Mouse (Mus musculus) monocyte, adult 5-6 weeks (primary cell): Measurements from ENCODE around the gene Tbc1d15. TPM values are rescaled to one million over a fixed set of nuclear protein-coding genes. Genes with fewer than 3 reads are reported as not detected.

Source experiments
- ATAC-seq: fragments of 153-309, 156-312 bp; replicated peaks from 2 replicates; pipeline ENCODE4 v1.8.0; 2017; ENCODE audit warnings: mild to moderate bottlenecking; ENCODE audit not compliant: low TSS enrichment, insufficient number of reproducible peaks, severe bottlenecking, poor library complexity, low FRiP score
- total RNA-seq: library from RNA; stranded (forward); fragments of 200-1000, 200-491, 200-594 nt; gene quantifications from 3 replicates; pipeline ENCODE4 v1.2.3, GENCODE M21; 2017

Tbc1d15 gene
- total RNA-seq = 47.9 to 73.7 TPM (median 65.3 TPM) in 3 replicates

DNA sequence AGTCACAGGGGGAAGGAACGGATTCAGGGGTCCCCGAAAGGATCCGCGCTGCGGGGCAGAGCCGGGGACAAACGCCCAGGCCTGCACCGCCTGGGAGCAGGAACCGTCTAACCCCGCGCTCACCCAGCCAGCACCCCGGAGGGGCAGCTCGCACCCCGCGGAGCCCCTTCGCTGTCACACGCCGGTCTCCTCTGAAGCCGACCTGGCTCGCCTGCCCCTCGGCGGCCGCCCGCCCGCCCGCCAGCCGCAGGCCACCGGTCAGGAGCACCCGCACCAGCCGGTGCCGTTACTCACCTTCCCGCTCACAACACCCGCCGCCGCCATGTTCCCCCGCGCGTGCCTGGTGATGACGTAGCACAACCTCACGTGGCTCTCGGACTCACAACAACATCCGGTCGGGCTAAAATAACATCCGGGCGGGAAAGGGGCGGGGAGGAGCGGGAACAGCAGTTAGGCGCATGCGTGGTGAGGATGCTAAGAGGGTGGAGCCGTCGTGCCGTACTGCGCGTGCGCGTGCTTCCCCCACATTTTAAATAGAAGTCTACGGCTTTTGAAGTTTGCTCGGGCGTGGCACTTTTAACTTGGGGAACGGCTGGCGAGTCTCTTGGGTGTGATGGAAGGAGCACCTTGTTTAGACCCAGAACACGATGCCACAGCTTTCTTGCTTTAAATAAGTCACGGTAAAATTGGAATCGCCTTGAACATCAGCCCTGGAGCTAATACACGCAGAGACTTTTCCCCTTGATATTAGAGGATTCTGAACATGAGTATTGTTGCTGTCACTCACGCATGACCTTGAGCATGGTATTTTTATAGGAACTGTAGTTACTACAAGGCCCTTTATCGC lies at the start of gene Tbc1d15:
Gene Tbc1d15 (minus strand): TSS at position 380 of the 847 bp plus-strand sequence.
- ATAC-seq = peak; percentile 93

DNA sequence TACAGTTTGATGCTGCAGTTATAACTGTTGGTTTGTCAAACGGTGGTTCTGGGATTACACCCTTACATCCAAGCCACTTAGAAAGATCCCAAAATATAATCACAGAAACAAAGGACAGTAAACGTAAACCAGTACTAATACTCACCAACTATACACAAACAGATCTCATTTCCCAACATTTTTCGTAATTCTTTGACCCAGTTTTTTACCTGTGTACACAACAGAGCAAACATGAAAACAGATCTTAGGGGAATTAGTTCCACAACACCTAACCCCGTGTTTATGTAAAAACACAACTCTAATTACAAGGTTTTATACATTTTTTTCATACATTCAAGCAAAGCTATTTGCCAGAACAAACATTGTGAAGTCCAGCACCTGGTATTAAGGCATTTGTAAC lies 47.4 kb upstream of the Tbc1d15 start:
- ATAC-seq = no peak

DNA sequence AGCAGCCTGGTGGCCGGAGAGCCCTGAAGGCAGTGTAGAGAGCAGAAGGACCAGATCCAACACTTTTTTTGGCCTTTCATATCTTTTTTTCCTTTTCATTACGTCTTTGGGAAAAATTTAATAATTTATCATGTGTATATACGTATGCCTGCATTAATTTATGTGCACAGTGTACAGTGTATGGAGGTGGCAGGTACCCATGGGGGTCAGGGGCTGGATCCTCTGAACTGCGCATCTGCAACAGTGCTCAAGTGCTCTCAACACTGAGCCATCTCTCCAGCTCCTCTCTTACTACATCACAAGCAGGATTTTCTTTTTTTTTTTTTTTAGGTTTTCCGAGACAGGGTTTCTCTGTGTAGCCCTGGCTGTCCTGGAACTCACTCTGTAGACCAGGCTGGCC lies 46.3 kb upstream of the Tbc1d15 start:
- ATAC-seq = no peak

DNA sequence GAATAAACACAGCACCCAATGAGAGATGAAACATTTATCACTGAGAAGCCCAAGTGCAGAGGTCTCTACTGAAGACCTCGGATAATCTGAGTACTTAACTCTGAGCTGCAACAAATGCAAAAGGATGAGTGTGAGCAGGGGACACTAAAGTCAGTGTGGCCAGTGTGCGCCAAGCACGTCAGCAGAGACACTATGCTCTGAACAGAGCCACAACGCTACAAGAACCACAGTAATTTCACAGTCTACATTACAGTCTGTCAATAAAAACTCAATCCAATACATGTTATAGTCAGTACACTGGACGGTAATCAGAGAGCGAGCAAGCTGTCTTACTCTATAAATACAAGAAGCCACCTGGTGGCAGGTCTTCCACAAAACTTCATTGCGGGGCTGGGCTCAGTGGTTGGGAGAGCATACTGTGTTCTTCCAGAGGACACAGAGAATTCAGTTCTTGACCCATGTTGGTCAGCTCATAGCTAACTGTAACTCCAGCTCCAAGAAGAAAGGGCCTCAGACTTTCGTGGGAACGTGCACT lies 45.2 kb upstream of the Tbc1d15 start:
- ATAC-seq = no peak

DNA sequence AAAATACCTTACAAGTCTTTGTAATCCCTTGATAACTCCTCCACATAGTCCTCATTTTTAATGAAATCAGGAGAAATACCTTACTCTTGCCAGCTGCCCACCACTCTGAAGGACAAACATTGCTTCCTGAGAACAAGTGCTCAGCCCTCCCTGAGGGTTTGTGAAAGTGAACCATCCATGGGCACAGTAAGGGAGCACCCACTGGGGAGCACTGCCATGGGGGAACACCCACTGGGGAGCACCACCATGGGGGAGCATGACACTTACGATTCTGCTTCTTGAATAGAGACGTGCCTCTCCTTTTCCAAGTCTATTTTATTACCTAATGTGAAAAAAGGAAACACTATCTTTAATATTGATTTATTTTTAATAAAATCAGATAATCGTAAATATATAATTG lies 43.9 kb upstream of the Tbc1d15 start:
- ATAC-seq = no peak

DNA sequence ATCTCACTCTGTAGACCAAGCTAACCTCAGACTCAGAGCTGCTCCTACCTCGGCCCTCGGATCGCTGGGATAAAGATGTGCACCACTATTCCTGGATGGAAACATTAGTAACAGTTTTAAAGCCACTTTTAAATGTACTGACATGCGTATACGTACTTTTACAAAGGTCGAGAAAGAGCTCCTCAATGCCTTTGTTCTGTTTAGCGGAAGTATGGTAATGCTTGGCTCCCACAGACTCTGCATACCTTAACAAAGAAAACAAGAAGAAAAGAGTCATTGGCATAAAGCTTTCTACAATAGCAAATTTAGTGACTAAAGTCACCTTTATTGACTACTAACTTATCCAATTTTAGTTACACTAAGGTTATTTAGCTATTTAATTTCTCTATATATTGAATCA lies 43.4 kb upstream of the Tbc1d15 start:
- no peak for ATAC-seq

DNA sequence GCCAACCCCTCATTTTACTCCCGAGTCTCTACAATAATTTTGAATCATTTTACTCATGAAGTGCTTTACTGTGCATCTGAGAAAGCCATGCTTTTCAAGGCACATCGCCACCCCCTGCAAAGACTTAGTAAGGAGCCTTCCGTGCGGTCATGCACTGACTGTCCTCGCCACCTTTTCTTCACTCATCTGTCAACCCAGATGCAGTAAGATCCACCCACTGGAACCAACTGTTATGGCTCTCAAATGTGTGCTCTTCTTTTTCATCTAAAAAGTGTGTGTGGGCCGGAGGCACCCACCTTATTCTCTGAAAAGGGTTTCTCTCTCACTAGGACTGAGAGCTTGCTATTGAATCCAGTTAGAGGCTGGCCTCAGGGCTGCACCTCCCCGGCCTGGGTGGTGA lies 42.7 kb upstream of the Tbc1d15 start:
- ATAC-seq = no peak

DNA sequence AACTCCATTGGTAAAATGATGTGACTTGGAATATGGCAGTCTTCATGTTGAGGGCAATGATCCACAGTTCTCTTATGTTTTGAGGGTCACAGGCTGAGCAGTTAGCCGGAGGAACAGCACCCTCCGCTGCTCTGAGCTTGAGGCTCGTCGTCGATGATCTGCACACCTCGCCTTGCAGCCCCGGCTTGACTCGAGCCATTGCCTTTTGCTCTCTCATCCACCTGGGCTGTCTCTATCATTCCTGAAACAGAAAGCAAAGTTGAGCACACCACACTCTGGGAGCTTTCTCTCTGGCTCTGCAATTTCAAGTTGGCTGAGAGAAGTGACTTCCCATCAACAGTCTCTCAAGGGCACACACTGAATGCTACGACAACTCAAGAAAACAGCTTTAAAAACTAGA lies 39.4 kb upstream of the Tbc1d15 start:
- ATAC-seq = no peak

DNA sequence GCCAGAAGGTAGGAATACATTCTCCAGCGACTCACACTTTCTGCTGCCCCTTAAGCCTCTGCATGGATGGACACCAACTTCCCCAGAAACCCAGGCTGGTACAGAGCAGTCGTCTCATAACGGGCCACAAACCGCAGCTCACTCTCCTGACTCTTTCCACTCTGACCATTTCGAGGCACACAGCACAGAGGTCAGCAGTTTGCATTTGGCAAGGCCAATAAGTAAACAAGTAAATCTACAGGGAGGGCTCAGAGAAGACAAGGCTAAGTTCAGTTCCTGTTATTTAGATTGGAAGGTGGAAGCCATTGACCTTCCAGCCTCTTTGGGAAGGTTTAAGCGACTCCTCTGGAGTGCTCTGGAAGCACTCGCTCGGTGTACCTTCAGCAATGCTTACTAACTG lies 37.6 kb upstream of the Tbc1d15 start:
- ATAC-seq = no peak

DNA sequence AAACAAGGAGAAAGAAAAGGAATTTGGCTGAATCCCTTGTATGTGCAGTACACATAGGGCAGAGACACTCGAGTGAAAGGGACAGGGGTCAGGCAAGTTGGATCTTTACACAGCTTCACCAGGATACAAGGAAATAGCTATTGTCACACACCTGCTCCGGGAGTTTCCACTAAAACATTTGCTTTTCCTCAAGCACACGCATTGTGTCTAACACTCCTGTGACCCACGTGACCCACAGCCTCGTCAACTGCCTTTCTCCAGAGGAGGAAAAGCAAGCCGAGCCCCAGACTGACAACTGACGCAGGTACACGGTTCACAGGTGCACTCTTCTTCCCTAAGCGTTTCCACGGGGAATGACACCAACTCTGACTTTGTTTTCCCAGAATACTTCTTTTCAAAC lies 32.9 kb upstream of the Tbc1d15 start:
- no peak for ATAC-seq

DNA sequence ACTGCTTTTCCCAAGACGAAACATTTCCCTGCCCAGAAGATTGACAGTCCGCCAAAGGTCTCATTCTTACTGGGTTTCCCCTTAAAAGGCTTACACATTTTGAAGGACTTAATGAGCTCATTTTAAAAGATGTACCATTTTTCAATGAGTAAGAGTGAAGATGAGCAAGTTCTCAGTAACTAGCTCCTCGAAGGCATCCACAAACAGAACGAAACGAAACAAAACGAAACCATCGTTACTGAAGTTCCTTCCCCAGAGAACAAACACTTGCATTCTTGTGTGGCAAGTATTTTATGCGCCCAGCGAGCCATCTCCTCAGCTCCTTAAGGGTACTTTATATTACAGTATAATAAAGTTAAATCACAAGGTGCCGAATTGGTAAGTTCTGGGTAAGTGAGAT lies 30.1 kb upstream of the Tbc1d15 start:
- no peak for ATAC-seq

DNA sequence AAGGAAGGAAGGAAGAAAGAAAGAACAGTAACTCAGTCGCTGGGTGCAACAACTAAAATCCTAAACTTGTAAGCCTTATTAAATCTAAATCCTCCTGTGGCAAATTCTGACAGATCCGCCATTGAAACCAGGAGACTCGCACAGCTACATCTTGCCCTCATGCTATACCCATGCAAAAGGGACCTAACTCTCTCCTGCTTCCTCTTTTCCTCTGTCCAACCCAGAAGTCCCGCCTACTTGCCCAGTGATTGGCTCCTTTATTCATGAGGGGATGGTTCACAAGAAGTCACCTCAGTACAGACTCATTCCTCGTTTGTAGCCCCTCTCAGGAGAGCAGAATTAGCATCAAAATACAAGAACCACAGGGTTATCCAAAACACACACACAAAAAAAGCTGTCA lies 20.4 kb upstream of the Tbc1d15 start:
- ATAC-seq = no peak

DNA sequence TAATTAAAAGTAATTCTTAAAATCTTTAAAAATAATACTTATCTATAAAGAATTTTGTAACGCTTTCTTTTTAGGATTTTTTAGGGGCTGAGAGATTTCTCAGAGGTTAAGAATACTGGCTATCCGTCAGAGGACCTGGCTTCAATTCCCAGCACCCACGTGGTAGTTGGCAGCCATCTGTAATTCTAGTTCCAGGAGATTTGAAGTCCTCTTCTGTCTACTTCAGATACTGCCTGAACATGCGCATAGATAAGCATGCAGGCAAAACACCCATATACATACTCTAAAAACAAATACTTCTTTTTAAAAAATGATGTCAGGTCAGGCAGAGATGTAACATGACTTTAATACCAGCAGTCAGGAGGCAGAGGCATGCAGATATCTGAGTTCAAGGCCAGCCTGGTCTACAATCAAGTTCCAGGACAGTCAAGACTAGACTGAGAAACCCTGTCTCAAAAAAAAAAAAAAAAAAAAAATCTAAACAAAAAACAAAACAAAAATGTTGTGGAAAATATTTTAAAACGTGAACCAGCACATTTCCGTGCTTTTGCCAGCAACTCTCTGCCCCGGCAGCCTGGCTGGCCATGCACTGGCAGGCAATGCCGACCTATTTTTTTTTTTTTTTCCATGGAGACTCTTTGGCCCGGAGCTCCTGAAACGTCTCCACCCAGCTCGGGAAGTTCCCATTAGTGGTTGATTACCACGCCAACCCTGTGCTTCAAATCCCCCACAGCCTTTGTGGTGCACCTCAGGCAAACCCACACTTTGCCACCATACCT lies 19.5 kb upstream of the Tbc1d15 start:
- no peak for ATAC-seq

DNA sequence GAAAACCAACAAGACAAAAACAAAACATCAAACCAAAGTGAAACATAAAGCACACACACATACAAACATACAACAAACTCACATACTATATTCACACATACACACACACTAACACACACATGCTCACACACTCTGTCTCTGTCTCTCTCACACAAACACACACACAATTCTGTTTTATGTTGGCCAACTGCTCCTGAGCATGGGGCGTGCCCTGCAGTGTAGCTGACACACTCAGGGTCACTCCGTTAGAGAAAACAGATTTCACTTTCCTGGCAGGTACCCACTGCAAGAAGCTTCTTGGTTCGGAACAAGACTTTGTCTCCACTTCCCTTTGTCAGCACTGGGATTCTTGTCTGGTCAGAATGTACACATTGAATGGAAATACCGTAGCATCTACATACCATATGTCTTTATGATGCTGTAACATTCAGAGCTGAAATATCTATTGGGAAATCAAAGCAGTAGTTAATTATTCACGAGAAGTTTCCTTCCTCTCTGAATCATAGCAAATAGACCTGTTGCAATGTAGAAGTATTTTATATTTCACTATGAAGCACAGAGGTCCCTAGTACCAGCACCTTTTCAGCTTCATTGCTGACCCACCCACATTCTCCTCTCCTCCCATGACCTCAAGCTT lies 11.8 kb upstream of the Tbc1d15 start:
- ATAC-seq = no peak

DNA sequence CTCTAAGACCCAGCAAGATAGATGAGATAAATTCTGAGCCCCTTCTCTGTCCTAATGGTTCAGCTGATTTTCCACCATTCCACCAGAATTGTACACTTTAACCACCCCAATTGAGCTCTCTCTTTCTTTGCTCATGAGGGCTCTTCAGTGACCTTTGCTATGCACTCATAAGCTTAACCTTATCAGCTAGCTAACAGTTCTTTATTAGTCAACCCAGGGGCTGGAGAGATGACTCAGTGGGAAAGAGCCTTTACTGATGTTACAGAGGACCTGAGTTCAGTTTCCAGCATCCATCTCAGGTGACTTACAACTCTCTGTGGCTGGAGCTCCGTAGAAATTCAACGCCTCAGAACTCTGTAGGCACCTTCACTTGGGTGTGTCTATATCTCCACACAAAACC lies 11.0 kb upstream of the Tbc1d15 start:
- ATAC-seq = no peak

DNA sequence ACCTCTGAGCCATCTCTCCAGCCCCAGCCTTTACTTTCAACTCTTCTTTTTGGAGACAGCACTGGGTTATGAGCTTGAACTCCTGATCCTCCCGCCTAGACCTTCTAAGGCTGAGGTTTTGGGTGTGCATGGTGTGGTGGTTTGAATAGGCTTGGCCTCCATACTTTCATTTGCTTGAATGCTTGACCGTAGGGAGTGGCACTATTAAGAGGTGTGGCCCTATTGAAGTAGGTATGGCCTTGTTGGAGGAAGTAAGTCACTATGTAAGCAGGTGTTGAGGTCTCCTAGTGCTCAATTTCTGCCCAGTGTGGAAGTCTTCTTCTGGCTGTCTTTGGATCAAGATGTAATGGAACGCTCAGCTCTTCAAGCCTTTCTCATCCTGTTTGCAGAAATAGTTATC lies 10.2 kb upstream of the Tbc1d15 start:
- ATAC-seq = no peak

DNA sequence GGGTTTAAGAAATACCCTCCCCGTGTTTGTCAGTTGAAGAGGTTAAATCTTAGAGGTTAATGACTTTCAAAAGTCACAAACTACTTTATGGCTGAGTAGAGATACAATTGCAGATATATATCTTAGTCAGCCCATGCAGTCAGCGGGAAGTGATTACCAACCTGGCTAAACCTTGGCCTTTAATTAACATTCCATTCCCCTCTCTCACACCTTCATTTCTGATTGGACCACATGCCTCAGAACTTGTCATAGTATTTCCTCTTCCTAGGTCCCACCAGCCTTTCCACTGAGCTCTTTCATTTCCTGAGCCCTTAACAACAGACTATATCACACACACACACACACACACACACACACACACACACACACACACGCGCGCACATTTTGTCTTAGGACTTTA lies 4.9 kb upstream of the Tbc1d15 start:
- ATAC-seq = no peak

DNA sequence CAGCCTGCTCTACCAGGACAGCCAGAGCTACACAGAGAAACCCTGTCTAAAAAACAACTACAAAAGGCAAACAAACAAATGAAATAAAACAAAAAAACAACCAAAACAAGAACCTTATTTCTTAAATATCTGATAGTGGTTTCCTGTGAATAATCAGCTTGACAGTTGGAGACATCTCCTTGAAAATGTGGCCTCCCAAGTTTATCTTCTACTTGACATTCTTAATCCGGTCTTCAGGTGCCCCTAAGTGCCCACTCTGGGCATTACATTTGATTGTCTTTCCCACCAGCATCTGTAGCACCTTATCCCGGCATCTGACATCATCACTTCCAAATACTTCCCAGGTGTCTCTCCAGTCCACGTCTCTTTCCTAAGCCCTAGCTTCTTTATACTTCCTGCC lies 2.3 kb upstream of the Tbc1d15 start:
- ATAC-seq = no peak

DNA sequence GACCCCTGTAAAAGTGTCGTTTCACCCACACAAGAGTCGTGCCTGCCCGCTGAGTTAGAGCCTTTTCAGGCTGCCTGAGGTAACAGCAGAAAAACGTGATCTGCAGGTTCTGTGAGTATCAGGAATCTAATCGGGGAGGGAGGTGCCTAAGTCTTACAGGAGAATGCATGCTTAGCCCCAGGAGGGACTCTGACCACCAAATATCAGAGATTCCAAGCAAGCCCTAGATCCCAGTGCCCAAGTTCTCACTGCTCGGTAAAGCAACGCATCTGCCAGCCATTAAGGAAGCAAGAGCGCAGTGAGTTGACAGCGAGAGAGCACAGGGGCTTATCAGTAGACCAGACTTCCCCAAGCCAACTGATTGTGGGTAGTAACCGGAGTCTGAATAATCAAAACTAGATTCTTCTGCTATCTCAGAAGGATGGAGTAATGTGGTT lies 1.1 kb upstream of the Tbc1d15 start:
- ATAC-seq = no peak
